Mouse (Mus musculus) urinary bladder, postnatal 36 days (tissue): ENCODE data around the gene Sytl2.

Experiments used
- DNase-seq, 2 experiments: peaks; one replicate each; pipeline ENCODE4 v3.0.0; 2022; ENCODE audit warnings: low spot score in 2 of 2, mixed read lengths in 1 of 2

Sytl2 gene

DNA sequence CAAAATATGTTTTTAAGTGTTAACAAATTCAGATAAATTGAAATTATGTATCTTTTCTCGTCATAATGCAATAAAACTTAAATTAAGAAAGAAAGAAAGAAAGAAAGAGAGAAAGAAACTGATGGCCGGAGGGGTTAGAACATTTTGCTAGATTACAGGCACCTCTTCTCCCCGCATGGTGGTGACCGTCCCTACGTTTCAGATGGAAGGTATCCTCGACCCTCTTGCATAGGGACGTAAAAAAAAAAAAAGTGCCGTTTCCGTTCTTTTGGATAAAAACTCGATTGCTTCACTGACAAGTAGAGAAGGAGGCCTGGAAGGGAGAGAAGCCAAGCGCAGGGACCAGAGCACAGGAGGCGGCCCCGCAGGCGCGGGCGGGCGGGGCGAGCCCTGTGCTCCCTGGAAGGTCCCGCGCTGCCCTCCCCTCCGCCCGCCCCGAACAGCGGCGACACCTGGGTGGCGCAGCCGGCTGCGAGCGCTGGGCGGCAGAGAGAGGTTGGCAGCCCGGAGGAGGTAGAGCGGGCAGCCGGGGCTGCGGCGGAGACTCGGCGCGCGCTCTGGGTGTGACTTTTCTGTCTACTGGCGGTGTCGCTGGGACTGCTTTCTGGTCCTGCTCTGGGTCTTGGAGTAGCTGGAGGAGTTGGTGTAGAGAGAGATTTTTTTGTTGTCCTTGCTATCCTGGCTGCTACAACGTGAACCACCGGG lies at the start of gene Sytl2:
Gene Sytl2, plus strand, starts transcription at position 311 of the 705 bp plus-strand sequence.
- DNase-seq: peak; percentile 61 to 70

- no peak for DNase-seq
Measured at GRCm38 (mm10) chr7:90252946-90253345, 49.1 kb upstream of the Sytl2 start.

DNA sequence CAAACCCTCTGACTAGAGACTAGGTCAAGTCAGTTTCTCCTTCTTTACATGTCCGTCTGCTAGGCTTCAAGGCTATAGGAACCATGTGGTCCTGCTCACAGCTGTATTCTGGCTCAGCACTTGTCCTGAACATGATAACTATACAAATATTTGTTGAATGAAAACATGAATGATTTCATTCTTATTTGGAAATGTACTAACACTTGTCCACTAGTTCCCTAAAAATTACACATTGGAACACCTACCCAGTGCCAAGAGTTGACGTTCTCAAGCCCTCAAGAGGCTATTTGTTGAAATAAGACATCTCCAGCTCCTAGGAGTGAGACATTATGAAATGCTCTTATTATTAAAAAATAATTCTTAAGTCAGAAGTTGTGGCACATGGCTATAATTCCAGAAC lies 43.4 kb upstream of the Sytl2 start:
- no peak for DNase-seq

DNA sequence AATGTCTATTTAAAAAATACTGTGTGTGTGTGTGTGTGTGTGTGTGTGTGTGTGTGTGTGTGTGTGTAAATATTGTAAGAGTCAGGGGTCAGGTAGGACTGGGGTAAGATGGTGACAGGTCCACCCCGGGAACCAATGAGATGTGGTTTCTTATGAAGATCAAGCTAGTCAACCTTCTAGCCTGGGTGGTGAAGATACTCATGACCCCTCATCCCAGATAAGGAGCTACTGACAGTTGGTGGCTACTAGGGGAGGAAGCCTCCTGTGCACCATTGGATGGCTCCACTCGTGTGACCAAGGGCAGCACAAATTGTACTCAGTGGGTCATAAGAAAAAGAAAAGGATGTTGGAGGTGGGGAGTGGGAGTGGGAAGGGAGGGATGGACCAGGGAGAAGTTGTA lies 42.2 kb upstream of the Sytl2 start:
- no peak for DNase-seq

DNA sequence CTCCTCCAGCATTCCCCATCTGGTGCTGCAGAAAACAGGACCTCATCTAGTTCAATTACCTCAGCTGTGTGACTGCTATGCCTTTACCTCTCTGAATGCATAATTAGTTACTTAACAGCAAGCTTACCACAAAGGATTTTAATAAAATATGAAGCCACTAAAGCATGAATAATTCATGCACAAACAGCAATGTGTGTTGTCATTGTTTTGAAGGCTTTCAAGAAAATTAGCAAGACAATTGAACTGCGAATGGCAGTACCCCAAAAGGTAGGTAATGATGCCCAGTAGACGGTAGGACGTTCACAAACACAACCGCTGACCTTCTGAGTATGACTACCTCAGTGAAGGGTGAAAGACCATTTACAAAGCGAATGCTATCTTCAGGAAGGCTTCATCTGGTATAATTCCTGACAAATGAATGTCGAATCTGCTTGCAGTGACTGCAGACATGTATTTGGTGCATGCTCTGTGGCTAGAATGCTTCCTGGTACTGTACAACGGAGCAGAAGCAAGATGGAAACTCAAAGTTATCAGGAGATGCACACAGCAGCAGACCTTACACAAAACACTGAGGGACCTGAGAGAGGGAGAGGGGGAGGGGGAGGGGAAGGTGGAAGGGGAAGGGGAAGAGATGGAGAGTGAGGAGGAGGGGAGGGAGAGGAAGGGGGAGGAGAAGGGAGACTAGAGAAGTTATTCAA lies 40.0 kb upstream of the Sytl2 start:
- DNase-seq: no peak

DNA sequence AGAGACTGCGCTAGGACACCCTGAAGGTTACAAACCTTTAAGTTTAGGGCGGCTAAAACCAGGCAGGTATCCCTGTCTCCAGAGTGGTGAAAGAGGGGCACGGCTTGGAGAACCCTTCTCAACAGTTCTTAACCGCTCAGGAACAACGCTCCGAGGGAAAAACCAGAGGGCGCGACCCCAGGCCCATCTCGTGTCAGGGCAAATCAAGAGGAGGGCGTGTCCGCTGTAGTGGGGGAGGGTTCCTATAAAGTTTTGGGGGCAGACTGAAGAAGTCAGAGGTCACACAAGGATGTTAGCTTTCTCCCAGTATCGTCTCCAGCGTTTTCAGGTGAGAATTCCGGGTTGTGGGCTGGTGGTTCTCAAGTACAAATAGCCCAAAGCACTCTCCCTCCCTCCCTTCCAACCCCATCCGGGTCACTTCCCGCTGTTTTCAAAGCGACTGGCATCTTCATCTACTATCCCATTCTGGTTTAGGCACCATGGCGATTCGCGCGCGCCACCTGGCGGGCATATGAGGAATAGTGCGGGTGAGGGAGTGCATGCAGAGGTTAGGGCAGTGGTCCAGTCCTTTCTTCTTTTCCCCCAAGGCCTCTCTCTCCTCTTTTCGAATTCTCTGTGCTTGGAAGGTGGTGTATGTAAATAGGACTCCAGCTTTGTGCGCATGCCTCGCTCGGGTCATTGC lies 36.6 kb upstream of the Sytl2 start, which contains the start of gene Ccdc83:
Gene Ccdc83, minus strand, starts transcription at position 489 of the 682 bp plus-strand sequence.
- peak; percentile 61 to 82 for DNase-seq

GRCm38 (mm10) chr7:90270141-90270540 lies 31.9 kb upstream of the Sytl2 start:
- DNase-seq: no peak

DNA sequence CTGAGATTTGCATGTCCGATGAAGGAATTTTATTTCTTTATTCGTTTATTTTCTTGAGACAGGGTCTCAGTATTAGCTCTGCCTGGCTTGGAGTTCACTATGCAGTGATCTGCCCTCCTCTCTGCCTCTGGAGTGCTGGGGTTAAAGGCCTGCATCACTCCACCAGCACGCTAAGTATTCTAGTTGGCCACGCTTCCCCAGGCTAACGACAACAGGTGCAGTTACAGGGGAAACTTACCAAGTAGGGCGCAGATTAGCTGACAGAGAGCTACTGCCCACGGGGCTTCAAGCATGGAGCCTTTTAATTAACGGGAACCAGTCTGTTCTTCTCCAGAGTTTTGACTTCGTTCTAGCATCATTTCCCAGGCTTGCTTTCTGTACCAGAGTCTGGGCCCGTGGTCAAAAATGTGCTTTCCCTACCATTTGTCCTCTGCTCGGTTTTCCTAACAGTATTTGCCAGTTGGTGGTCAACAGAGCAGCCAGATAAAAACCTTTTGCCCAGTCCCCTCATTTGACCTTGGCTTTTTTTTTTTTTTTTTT lies 27.4 kb upstream of the Sytl2 start:
- DNase-seq: no peak

- DNase-seq: no peak
Measured at GRCm38 (mm10) chr7:90277246-90277645, 24.8 kb upstream of the Sytl2 start.

GRCm38 (mm10) chr7:90277769-90278168 lies 24.3 kb upstream of the Sytl2 start:
- DNase-seq: no peak

GRCm38 (mm10) chr7:90279136-90279535 lies 22.9 kb upstream of the Sytl2 start:
- DNase-seq: no peak

DNA sequence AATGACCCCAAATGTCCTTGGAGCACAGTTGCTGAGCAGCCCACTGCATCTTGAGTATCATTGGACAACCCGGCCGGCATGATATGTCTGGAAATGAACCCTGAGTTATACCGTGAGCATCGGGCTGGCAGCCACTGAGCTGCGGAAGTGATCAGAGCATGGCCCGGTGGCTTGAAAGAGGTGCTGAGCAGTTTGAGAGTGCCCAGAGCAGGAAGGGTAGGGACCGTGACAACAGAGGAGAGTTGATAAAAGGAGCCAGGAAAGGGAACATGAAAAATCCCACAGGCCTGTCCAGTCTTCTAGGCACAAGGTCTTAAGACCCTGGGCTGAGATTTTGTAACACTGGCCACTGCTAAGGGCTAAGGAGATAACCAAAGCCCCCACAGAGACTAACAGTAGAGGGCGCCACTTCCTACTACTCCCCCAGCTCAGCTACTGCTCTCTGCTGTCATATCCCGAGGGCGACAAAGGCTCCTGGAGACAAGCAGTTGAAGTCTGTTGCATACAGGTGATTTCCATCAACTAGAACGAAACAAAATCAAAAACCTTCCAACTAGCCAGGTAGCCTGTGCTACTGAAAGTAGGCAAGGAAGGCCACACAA lies 21.7 kb upstream of the Sytl2 start:
- peak in 1 of 2 experiments; percentile 35 for DNase-seq

GRCm38 (mm10) chr7:90280878-90281277 lies 21.2 kb upstream of the Sytl2 start:
- DNase-seq: no peak

DNA sequence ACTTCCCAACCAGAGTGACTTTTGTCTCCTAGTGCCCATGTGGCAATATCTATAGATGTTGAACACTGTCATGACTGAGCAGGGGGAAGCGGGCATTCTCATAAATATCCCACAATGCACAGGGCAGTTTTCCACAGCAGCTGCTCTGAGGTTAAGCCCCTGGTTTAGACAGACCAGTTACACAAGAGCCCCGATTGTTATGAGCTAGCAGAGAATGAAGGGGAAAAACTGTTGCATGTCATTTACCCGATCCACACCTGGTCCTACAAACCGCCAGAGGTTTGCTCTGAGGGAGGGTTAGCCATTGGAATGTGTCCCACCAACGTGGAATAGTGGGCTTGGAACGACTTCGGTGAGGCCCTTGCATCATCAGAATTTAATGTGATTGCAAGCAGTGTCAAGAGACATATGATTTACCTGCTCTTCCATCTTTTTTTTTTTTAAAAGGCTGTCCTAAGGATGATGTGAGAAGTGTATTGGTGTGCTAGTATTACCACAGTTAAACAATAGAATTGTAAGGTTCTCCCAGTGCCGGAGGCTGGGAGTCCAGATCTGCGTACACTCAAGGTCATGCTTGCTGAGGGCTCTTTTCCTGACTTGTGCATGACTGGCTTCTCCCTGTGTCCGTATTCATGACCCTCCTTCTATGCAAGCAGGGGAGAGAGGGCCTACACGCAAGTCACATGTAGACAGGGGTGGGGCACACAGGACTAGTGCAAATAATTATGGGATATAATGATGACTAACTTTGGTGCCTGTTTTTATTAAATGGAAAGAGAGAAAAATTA lies 20.1 kb upstream of the Sytl2 start:
- no peak for DNase-seq

GRCm38 (mm10) chr7:90282786-90283185 lies 19.3 kb upstream of the Sytl2 start:
- DNase-seq: no peak

GRCm38 (mm10) chr7:90284793-90285192 lies 17.3 kb upstream of the Sytl2 start:
- DNase-seq: no peak

DNA sequence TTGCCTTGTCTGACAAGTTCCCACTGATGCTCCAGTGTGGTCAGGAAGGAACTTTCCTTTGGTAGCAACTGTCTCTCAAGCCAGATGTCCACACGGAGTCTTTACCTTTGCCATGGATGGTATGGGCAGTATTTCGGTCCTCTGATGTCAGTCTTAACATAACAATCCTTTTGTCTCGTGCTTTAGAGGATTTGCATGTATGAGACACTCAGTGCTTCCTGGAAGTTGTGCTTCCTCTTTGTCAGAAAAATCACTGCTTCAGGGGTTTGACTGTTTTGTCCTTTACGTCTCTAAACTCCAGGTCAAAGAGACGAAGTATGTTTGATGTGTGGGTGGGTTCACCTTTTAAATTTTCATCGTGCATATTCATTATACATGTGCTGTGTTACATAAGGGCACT lies 10.2 kb upstream of the Sytl2 start:
- no peak for DNase-seq

DNA sequence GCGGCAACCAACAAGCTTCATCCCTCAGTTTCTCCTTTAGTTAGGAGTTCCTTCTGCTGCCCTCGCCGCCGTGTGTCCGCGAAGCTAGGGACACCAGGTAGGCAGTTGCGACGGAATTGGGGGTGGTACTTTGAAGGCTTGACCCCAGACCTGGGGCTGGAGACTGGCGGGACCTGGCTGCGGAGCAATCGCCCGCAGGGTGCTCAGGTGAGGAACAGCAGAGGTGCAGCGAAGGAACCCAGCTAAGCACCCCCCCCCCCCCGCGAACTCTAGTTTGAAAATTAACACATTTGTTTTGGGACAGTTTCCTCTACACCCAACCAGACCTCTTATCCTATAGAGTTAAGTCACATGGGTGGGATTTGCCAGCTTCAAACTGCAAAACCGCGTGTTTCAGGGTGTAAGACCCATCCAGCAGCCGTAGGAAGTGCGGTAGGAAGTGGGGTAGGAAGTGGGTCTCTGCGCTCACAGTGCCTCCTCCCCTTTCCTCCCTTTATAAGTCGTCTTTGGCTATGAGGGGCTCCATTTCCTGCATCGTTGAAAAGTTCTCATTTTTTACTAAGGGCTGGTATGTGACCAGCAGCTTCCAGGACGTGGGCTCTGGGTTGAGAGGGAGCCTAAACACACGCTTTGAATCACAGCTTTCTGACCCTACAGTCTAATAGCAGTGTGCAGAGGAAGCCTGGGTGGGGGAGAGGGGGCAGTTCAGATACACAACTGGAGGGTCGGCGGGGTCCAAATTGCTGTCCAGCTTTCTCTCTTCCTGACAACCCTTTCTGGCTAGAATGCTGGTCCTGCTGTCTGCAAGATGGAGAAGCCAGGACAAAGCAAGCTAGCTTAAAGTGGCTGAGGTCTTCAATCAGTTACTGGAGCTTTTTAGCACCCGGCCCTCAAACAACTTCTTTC lies 848 bp downstream of the Sytl2 start:
- DNase-seq: no peak

GRCm38 (mm10) chr7:90306079-90306478 lies 4.0 kb downstream of the Sytl2 start:
- DNase-seq: no peak

DNA sequence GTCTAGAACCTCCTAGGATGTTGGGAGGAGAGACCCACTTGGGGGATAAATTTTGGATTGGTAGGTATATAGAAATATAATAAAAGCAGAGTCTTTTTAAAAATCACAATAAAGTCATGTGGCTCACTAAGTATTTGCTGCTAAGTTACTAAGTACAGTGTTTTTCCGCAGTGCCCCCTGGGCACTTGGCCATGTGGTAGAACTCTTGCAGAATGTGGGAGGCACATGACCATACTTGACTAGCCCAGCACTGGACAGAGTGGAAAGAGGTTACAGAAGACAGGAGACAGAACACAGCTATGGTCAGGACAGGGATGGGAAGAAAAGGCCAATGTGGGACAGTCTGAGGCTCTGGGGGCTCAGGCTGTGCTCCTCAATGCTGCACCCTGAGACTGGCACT lies 4.9 kb downstream of the Sytl2 start:
- no peak for DNase-seq
